Mouse (Mus musculus) limb, embryonic 12.5 days (tissue): ENCODE data around the gene Map2k5. TPM values are rescaled to one million over a fixed set of nuclear protein-coding genes. Genes with fewer than 3 reads are reported as not detected.

Source experiments
- ATAC-seq: fragments of 200-750 bp; cut with Nextera tagmentation; 2 replicates; pipeline ENCODE4 v1.8.0; 2017; ENCODE audit warnings: low read depth, moderate TSS enrichment; ENCODE audit not compliant: insufficient number of reproducible peaks, insufficient read depth, low FRiP score, low TSS enrichment
- H3K27ac ChIP-seq: fragments of 300-500 bp; sonication (generic); 2 replicates; pipeline ENCODE4 v1.5.1; 2016; ENCODE audit warnings: mild to moderate bottlenecking, moderate library complexity
- H3K27me3 ChIP-seq: fragments of 300-500 bp; sonication (generic); 2 replicates; pipeline ENCODE4 v1.6.1; 2016; ENCODE audit warnings: mild to moderate bottlenecking, moderate library complexity
- H3K36me3 ChIP-seq: fragments of 300-500 bp; sonication (generic); 2 replicates; pipeline ENCODE4 v1.6.1; 2016; ENCODE audit warnings: mild to moderate bottlenecking, moderate library complexity
- H3K4me1 ChIP-seq: fragments of 300-500 bp; sonication (generic); replicated peaks from 2 replicates; pipeline ENCODE4 v1.6.1; 2016
- H3K4me2 ChIP-seq: fragments of 300-500 bp; sonication (generic); 2 replicates; pipeline ENCODE4 v1.6.1; 2016; ENCODE audit warnings: mild to moderate bottlenecking, moderate library complexity
- H3K4me3 ChIP-seq: fragments of 300-500 bp; sonication (generic); replicated peaks from 2 replicates; pipeline ENCODE4 v1.5.1; 2016; ENCODE audit warnings: mild to moderate bottlenecking
- H3K9ac ChIP-seq: fragments of 300-500 bp; sonication (generic); replicated peaks from 2 replicates; pipeline ENCODE4 v1.6.1; 2016; ENCODE audit warnings: mild to moderate bottlenecking, moderate library complexity
- H3K9me3 ChIP-seq: fragments of 300-500 bp; sonication (generic); 2 replicates; pipeline ENCODE4 v1.6.1; 2016; ENCODE audit warnings: mild to moderate bottlenecking, moderate library complexity
- WGBS: fragments of 180-500 bp; shearing (Covaris S2); methylation state at CpG from one replicate; pipeline ENCODE4 v1.1.7; 2016; 5-methylcytosine and 5-hydroxymethylcytosine counted together
- polyA plus RNA-seq: library from polyadenylated mRNA; unstranded; fragments of >200 nt; fragmentation: Nextera tagmentation; extraction: Ambion mirVana; gene quantifications from 2 replicates; pipeline ENCODE4 v1.2.1, GENCODE M21; 2016

The Map2k5 gene
- polyA plus RNA-seq, 1 experiment from 2014 or later = 44.5 TPM

DNA sequence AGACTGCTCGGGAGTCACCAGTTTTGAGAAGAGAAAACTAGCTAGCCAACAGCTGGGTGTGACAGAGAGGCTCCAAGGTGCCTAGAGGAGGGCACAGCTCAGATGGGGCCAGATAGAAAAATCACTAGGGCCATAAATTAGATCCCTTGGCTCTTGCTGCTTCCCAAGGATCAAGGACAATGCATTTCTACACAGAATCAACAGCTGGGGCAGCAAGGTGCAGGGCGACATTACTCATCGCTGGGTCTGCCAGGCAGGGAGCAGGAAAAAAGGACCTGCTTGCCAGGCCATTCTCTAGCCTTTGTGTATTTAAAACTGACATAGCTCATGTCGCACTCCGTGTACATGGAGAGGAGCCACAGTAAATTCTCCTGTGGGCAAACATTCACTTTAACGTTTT lies 155.5 kb downstream of the Map2k5 start:
- H3K4me1 ChIP-seq = peaks cover 30% of the 10 kb centered on the region
- H3K9me3 ChIP-seq = no peaks in the 10 kb centered on the region
- H3K4me2 ChIP-seq = no peak overlapping the region
- no peak overlapping the region for H3K4me3 ChIP-seq
- no peak overlapping the region for H3K27ac ChIP-seq
- no peak for ATAC-seq
- WGBS = 83% methylated on average over 6 of the region's 6 CpGs
- H3K9ac ChIP-seq = no peak overlapping the region
- no peaks in the 10 kb centered on the region for H3K27me3 ChIP-seq
- H3K36me3 ChIP-seq = peaks cover 10% of the 10 kb centered on the region; the same call in 1 of the 2 replicates

DNA sequence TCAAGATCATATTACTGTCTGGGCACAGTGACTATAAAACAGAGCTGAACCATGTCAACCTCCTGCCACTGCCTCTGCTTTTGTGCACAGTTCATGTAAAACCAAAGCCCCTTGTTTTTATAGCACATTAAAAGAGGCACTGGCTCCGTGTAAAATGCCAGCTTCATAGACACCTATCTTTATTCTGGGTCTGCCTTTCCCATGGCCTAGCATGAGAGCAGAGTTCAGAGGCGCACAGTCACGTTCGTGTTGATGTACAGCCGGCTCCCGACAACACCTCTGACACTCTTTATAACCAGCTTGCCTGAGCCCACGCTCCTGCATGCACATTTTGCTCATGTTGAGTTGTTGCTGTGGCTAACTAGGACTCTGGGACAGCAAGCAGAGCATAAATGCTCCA lies 157.9 kb downstream of the Map2k5 start:
- Histone ChIP-seq H3K4me1 (peaks cover 33% of the 10 kb centered on the region), H3K9ac (no peak overlapping the region), H3K27ac (peak overlapping the region; percentile 50; the same call in 1 of the 2 replicates), H3K4me2 (0 out of 2 replicates have a peak overlapping the region, but pooled peaks have one; percentile 6), H3K36me3 (peaks cover 15% of the 10 kb centered on the region; the same call in 1 of the 2 replicates), H3K27me3 (no peaks in the 10 kb centered on the region), H3K4me3 (no peak overlapping the region), H3K9me3 (no peaks in the 10 kb centered on the region)
- WGBS = 41% methylated on average over 7 of the region's 7 CpGs
- no peak for ATAC-seq

DNA sequence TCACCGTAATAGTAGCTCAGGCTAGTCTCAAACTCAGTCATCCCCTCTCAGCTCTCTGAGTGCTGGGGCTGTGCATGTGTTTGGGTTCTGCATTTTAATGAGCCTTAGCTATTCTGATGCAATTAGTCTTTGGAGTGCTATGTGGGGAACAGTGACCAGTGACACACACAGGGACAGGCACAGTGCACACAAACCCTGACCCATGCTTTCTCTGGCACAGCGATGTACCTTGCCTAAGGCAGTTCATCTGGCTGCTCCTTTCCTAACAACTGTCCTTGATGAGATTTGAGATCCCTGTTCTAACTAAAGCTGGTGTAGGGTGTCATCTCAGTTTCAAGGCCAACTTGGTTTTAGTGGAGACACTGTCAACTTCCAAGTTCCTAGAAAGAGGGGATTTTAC lies 162.7 kb downstream of the Map2k5 start:
- Histone ChIP-seq H3K27me3 (no peaks in the 10 kb centered on the region), H3K4me2 (no peak overlapping the region), H3K4me3 (no peak overlapping the region), H3K4me1 (peaks cover 21% of the 10 kb centered on the region), H3K9ac (no peak overlapping the region), H3K36me3 (peaks cover 15% of the 10 kb centered on the region; the same call in 1 of the 2 replicates), H3K27ac (no peak overlapping the region), H3K9me3 (no peaks in the 10 kb centered on the region)
- no peak for ATAC-seq
- 93% methylated on average over 2 of the region's 2 CpGs for WGBS

DNA sequence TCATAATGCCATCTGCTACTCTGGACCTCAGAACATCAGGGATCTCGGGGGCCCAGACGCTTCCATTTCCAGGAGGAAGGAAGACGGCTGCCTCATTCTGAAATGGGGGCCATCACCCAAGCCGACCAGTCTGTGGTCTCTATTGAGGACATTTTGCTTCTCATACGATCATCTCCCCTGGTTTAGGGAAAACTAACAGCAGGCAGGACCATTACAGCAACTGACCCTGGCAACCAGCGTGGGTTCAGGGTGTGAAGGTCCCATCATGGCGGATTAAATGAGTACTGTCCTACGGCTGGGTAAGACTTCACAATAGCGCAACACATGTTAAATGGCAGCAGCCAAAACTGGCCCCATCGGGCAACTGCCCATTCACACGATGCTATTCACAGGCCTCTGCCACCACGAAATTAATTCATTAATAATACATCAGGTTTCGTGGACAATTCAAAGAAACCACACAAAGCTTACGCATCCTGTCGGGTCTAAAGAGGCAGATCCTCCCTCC lies 170.9 kb downstream of the Map2k5 start:
- H3K4me2 ChIP-seq = no peak overlapping the region
- ATAC-seq = no peak
- H3K9me3 ChIP-seq = peaks cover 3% of the 10 kb centered on the region; the same call in 1 of the 2 replicates
- 93% methylated on average over 15 of the region's 15 CpGs for WGBS
- H3K36me3 ChIP-seq = peaks cover 17% of the 10 kb centered on the region; the same call in 1 of the 2 replicates
- no peak overlapping the region for H3K9ac ChIP-seq
- no peaks in the 10 kb centered on the region for H3K27me3 ChIP-seq
- H3K4me3 ChIP-seq = no peak overlapping the region
- H3K4me1 ChIP-seq = no peaks in the 10 kb centered on the region
- no peak overlapping the region for H3K27ac ChIP-seq

DNA sequence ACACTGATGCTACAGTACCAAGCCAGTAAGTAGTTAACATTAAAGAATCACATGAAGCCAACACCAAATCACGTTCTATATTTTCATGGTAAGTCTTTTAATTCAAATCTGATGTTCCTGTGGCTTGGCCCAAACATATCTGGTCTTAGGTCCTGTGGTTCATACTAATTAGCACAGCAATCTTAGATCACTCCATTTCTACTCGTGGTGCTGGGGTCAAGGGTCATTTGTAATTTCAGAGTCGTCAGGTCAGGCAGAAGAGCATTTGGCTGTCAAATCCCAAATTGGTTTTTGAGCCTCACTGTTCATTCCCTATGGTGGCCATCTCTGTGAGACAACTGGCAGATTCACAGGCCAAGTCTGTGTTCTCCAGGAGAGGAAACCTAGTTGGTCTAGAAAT lies 174.2 kb downstream of the Map2k5 start:
- H3K4me1 ChIP-seq = peaks cover 6% of the 10 kb centered on the region
- H3K4me2 ChIP-seq = no peak overlapping the region
- WGBS = 65% methylated on average over 3 of the region's 3 CpGs
- no peaks in the 10 kb centered on the region for H3K27me3 ChIP-seq
- H3K36me3 ChIP-seq = peaks cover 26% of the 10 kb centered on the region; the same call in 1 of the 2 replicates
- H3K9ac ChIP-seq = no peak overlapping the region
- no peak overlapping the region for H3K4me3 ChIP-seq
- no peak for ATAC-seq
- H3K9me3 ChIP-seq = peaks cover 3% of the 10 kb centered on the region; the same call in 1 of the 2 replicates
- H3K27ac ChIP-seq = no peak overlapping the region

DNA sequence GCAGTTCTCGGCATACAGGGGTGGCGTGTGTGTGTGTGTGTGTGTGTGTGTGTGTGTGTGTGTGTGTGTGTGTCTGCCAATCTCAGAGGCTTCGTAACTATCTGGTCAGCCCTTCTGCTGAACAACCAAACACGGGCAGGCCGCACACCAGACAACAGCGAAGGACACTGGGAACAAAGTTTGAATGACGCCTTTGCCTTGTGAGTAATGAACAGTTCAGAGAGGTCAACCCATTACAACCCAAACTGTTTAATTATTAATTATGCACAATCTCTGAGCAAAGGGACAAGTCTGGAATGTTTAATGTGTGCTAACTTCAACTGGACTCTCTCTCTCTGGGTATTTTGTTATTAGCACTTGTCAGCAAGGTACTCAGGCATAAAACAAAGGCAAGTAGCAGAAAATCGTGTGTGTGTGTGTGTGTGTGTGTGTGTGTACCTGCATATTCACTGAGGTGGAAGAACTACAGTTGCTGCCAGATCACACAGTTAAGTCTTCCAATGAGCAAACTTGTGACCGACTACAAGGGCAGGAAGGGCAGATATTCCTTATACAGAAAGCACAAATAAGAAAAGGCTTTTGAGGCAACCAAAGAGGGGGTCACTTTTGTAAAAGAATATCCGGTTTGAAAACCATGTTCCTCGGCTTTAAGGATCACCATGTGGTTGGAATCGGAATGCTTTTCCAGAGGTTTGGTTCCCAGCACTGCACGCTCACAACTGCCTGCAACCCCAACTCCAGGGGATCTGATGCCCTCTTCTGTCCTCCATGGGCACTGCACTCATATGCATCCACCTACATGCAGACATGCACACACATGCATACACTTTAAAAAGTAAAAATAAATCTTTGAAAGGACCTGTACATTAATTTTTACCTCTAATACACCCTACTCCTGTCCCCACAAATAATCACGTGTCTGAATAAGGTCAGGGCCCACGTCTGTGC lies 176.1 kb downstream of the Map2k5 start:
- Histone ChIP-seq H3K9ac (no peak overlapping the region), H3K4me1 (peaks cover 23% of the 10 kb centered on the region), H3K36me3 (peaks cover 26% of the 10 kb centered on the region; the same call in 1 of the 2 replicates), H3K27ac (no peak overlapping the region), H3K27me3 (no peaks in the 10 kb centered on the region), H3K4me2 (no peak overlapping the region), H3K9me3 (peaks cover 3% of the 10 kb centered on the region; the same call in 1 of the 2 replicates), H3K4me3 (no peak overlapping the region)
- ATAC-seq = no peak
- WGBS = 93% methylated on average over 15 of the region's 15 CpGs

DNA sequence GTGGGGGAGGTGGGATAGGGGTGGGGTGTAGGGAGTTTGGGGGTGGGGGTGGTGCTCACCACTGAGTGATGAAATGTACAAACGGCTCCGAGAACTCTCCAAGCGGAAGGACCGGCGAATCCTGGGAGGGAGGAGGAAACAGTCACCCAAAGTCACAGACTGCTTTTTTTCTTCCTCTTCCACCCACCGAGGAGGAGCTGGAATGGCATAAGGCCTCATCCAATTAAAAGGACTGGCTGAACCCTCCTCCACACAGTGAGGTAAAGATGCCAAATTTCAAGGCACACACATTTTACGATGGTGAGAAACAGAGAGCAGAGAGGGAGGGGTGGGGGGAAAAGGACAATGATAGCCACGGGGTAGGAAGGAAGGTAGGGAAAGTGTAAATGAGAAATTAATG lies 180.4 kb downstream of the Map2k5 start:
- WGBS = under 1% methylated on average over 8 of the region's 8 CpGs
- ATAC-seq = no peak
- no peak overlapping the region for H3K9ac ChIP-seq
- H3K27me3 ChIP-seq = no peaks in the 10 kb centered on the region
- no peak overlapping the region for H3K4me3 ChIP-seq
- H3K4me1 ChIP-seq = peaks cover 60% of the 10 kb centered on the region
- no peak overlapping the region for H3K27ac ChIP-seq
- peak overlapping the region; percentile 27 for H3K4me2 ChIP-seq
- H3K9me3 ChIP-seq = peaks cover 3% of the 10 kb centered on the region; the same call in 1 of the 2 replicates
- peaks cover 13% of the 10 kb centered on the region; the same call in 1 of the 2 replicates for H3K36me3 ChIP-seq

DNA sequence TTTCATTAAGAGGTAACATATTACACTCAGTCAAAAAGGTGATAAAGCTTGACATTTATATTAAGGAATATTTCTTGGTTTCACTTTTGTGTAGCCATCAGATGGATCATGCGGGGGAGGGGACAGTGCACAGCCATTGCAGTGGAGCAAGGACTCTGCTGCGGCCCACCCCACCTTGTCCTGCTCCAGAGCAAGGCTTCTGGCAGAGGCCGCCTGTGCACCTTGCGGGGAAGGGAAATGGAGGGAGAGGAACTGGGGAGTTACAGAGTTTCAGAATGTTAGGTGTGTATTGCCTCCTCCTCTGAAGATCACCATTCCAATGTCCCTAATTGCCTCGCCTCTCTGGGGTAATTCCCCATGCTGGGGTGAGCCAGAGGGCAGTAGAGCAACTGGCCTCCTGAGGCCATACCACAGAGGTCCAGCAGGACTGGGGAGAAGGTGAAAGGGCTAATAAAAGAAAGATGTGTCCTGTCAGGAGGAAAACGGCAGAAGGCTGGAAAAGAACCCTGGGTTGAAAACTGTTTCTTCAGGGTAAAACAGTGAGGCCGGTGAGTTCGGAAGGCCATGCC lies 181.5 kb downstream of the Map2k5 start:
- Histone ChIP-seq H3K4me3 (no peak overlapping the region), H3K27ac (0 out of 2 replicates have a peak overlapping the region, but pooled peaks have one; percentile 23), H3K27me3 (no peaks in the 10 kb centered on the region)

DNA sequence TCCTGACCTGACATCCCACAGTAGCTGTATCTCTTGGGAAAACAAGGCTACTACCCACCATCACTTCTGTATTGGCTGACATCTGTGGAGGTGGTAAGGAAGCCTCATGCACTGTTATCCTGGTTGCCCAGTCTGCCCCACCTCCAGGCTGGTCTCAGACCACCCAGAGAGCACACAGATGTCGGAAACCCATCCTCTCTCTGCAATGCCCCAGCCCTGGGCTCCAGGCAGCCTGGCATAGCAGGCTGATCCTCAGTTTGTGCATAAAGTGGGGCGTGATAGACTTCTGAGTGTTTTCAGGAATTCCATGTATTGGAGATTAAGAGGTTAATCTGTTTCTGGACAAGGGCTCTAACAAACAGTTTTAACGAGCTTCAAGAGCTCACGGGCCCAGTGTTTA lies 182.2 kb downstream of the Map2k5 start:
- 15% methylated on average over 4 of the region's 4 CpGs for WGBS
- Histone ChIP-seq H3K36me3 (peaks cover 11% of the 10 kb centered on the region; the same call in 1 of the 2 replicates), H3K27ac (no peak overlapping the region), H3K27me3 (no peaks in the 10 kb centered on the region), H3K4me3 (no peak overlapping the region), H3K4me2 (peak overlapping the region; percentile 6; the same call in 1 of the 2 replicates), H3K9me3 (no peaks in the 10 kb centered on the region), H3K4me1 (peaks cover 60% of the 10 kb centered on the region), H3K9ac (no peak overlapping the region)
- ATAC-seq = no peak

More for the DNA sequence above, 181.5 kb downstream of the Map2k5 start:
- H3K9ac ChIP-seq = no peak overlapping the region
- 24% methylated on average over 8 of the region's 8 CpGs for WGBS
- H3K4me1 ChIP-seq = peaks cover 60% of the 10 kb centered on the region
- peaks cover 12% of the 10 kb centered on the region; the same call in 1 of the 2 replicates for H3K36me3 ChIP-seq
- H3K4me2 ChIP-seq = 0 out of 2 replicates have a peak overlapping the region, but pooled peaks have one; percentile 19
- no peak for ATAC-seq
- no peaks in the 10 kb centered on the region for H3K9me3 ChIP-seq

DNA sequence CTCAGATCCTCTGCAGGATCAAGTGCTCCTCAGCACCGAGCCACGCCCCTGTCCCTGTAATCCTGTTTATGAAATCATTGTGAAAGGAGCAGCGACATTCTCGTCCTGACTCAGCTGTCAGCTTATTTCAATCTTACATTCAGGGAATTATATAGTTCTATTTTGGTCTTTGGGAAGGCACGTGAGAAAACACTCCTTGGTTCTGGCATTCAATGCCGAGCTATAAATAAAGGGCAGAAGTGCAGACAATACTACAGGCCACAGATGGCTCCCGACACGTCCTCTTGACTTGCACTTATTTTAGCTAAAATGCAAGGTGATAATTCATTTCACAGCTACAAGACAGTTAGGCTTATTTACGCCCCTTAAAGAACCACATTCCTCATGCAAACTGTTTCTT lies 182.9 kb downstream of the Map2k5 start:
- H3K4me1 ChIP-seq = peaks cover 60% of the 10 kb centered on the region
- no peak overlapping the region for H3K4me3 ChIP-seq
- no peaks in the 10 kb centered on the region for H3K27me3 ChIP-seq
- no peak overlapping the region for H3K4me2 ChIP-seq
- ATAC-seq = no peak
- H3K36me3 ChIP-seq = peaks cover 16% of the 10 kb centered on the region; the same call in 1 of the 2 replicates
- no peaks in the 10 kb centered on the region for H3K9me3 ChIP-seq
- no peak overlapping the region for H3K9ac ChIP-seq
- H3K27ac ChIP-seq = no peak overlapping the region
- WGBS = 38% methylated on average over 9 of the region's 9 CpGs

DNA sequence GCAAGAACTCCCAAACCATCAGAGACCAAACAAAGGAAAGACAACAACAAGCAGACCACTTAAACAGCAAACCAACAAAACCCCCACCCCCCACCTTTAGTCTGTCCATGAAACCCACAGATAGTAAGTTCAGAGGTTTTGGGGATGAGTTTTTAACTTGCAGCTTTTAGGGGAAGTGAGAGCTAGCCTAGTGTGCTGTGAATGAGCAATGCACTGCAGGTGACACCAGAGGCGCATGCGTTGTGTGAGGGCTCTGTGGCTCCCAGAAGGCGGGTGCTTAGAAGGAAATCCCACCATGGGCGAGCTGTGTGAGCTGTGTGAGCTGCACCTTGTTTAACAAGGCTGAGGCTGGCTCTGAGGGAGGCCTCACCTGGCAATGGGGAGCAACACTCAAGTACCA lies 184.9 kb downstream of the Map2k5 start:
- Histone ChIP-seq H3K9ac (no peak overlapping the region), H3K4me1 (peaks cover 53% of the 10 kb centered on the region), H3K4me3 (no peak overlapping the region), H3K27me3 (no peaks in the 10 kb centered on the region), H3K4me2 (no peak overlapping the region), H3K27ac (no peak overlapping the region), H3K9me3 (no peaks in the 10 kb centered on the region), H3K36me3 (peaks cover 23% of the 10 kb centered on the region)
- 57% methylated on average over 4 of the region's 4 CpGs for WGBS
- ATAC-seq = no peak
